Mouse (Mus musculus): ENCODE measurements around the gene F13a1.

The F13a1 gene

GRCm38 (mm10) chr13:36954937-36955336 is 95.1 kb downstream of the F13a1 start:
- in situ Hi-C loops (cut with MboI, MseI), result loop anchor here (10.0 kb wide), 1 partner anchor 140 kb away; no protein-coding TSS in a partner anchor

DNA sequence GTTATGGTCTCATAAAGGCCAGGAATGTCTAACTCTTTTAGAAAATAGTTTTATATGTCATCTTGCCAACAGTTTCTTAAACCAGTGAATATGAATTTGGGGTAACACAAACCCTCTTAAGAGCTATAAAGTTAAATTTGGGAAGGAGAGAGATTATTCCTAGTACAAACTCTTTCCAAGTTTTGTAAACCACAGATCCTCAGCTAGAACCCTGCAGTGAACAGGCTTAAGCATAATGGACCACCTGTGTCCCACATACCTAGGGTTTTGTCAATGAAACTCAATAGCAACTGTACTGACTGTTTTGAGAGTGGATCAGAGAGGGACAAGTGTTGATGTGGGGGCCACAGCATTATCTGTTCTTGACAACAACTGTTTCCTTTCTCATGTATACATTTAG is 96.4 kb downstream of the F13a1 start:
- in situ Hi-C loops (cut with MboI, MseI), result loop anchor here (10.0 kb wide), 1 partner anchor 139 kb away; no protein-coding TSS in a partner anchor

DNA sequence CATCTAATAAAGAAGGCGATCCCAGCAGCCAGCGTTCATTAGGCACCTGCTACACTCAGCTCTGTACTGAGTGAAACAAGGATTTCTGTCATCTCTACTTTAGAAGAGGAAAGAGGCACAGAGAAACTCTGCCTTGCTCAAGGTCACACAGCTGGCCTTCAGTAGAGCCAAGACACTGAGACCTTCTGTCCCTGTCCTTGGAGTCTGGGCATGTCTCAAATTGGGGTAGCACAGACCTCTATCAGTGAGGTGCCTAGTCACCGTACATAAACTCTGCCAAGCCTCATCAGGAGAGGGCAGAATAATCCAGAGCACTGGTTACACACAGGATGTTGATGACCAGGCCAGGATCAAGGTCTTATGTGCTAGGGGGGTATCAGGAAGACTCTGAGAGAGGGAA is 108.2 kb downstream of the F13a1 start:
- in situ Hi-C loops (cut with MboI, MseI), result no loop called here

DNA sequence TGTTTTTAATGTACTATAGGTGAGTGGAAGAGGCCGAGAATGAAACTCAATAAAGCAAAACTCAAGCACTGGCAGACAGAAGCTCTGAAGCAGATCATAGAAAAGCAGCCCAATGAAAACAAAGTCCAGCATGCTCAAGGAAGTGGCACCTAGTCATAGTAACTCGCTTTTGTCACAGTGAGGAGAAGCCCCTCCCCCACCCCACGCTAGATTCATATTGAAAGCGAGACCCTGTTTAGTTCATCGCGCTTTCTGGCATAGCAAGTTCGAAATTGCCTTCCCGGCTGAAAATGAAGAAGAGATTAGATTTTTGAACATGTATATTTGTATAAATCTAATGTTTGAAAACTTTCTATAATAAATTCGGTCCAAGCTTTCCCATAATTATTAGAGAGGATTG is 118.0 kb downstream of the F13a1 start:
- in situ Hi-C loops (cut with MboI, MseI), result no loop called here

GRCm38 (mm10) chr13:36919737-36920136 is 130.3 kb downstream of the F13a1 start:
- in situ Hi-C loops (cut with MboI, MseI), result no loop called here

DNA sequence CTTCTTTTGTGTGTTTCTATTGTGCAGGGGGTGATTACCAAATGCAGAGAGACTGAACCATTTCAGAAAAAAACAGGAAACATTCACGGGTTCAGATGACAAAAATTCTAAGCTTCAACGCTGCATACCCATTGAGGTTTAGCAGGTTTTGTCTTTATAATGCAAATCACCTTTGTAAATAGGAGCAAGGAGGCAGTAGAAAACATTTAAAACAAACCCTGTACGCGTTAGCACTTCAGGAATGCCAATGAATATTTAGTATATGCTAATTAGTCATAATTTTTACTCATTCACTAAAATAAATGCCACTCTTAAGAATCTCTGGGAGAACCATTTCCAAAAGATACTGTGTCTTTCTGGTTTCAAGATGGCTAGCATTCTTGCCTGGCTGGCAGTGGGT is 146.2 kb downstream of the F13a1 start:
- in situ Hi-C loops (cut with MboI, MseI), result no loop called here

DNA sequence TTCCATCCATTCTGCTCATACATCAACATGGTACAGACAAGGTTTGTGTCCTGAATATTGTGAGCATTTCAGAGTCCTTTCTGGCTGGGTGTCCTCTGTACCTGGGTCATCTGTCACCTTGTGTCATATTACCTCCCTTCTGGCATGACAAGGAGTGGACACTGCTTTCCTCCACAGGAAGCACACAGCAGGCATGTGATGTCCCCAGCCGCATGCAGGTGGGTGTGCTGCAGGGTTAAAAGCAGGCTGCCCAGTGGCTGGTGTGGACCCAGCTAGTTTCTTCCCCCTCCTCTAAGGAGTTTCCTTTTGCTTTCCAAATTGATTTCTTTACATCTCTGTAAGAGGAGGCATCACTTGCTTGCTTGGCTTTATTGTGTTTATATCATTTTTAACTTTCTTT is 146.6 kb downstream of the F13a1 start:
- in situ Hi-C loops (cut with MboI, MseI), result no loop called here

- in situ Hi-C loops (cut with MboI, MseI), result no loop called here
These were observed 148.4 kb downstream of the F13a1 start for GRCm38 (mm10) chr13:36901603-36902002.

DNA sequence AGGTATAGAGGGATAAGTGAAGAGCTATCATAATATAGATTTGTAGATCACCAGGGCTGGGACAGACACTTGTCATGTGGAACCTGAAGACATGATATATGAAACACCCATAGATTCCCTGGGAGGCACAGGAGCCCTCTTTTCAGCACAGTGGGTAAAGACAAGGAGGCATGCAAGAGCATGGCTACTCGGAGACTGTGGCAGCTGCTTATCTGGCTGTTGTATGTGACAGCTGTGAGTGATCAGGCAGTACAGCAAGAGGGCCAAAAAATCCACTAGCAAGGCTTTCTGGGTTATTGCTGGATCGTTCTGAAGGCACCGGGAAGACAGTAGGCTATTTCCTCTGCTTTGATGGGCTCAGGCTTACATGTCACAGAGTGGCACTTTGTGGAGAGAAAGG is 149.0 kb downstream of the F13a1 start:
- in situ Hi-C loops (cut with MboI, MseI), result no loop called here

DNA sequence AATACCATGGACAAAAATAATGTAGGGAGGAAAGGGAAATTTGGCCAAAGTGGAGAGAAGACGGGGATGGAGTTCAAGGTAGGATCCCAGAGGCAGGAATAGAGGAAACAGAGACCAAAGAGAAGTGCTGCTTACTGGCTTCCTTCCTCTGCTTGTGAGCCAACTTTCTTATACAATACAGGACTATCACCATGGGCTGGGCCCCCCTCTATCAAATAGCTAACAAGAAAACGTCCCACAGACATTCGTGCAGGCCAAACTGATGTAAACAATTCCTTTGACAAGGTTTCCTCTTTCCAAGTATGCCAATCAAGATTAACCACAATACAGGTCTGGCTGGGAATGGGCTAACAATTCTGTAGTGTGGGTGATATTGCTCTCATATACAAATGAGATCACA is 154.0 kb downstream of the F13a1 start:
- in situ Hi-C loops (cut with MboI, MseI), result no loop called here

DNA sequence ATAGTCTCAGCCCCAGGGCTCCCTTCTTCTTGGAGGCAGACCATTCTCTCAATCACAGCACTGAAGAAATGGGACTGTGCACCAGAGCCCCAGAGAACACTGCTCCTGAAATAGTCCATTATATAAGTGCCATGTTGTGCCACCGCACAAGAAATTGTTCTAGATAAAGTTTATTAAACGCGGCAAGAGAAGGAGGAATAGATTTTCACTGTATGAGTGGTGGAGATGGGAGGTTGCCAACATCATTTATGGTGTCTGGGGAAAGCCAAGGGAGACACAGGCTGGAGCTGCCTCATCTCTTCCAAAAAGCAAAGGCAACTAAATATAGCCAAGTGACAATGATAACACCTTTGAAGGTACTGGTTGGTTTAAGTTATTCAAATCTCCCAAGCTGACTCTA is 156.3 kb downstream of the F13a1 start:
- in situ Hi-C loops (cut with MboI, MseI), result no loop called here

DNA sequence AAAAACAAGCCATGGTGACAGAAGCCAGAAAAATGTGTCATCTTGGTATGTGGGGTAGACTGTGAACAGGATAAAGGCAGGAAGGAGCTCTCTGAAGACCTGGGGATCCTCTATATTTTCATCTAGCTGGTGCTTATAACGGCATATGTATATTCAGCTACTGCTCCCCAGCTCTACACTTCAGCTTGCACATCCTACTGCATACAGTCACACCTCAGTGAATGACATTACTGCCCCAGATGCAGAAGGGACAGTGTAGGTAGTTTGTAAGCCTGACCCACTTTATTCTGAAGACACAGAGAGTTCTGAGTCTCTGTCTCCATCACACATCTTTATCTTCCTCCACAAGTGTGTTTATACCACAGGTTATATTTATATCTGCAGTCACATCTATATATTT is 157.8 kb downstream of the F13a1 start:
- in situ Hi-C loops (cut with MboI, MseI), result no loop called here

- in situ Hi-C loops (cut with MboI, MseI), result no loop called here
These were observed 164.1 kb downstream of the F13a1 start for GRCm38 (mm10) chr13:36885973-36886372.

GRCm38 (mm10) chr13:36839111-36839510 is 210.9 kb downstream of the F13a1 start:
- in situ Hi-C loops (cut with MboI, MseI), result no loop called here

All from T-helper 2 cell (primary cell).